Mouse (Mus musculus): ENCODE measurements around the gene Pspn.

GRCm38 (mm10) chr17:57032854-57033253 is 33.0 kb upstream of the Pspn start:
- no peak for TF ChIP-seq CTCF (IDR thresholded peaks at IDR 0.05; ENCODE audit: borderline replicate concordance, extremely low read depth, insufficient read depth, insufficient read length)
- TF ChIP-seq POLR2A (IDR thresholded peaks at IDR 0.05; ENCODE audit: borderline replicate concordance, extremely low read depth, insufficient read depth, insufficient read length, poor library complexity, severe bottlenecking): no peak

All from brain, embryonic 14.5 days (tissue).